Mouse (Mus musculus): ENCODE measurements around the gene Rhebl1. TPM values are rescaled to one million over a fixed set of nuclear protein-coding genes. Genes with fewer than 3 reads are reported as not detected.

The Rhebl1 gene
- polyA plus RNA-seq, 1 experiment: 19.2 TPM

- peak in 1 of 2 experiments; percentile 89 for DNase-seq (ENCODE audit: extremely low spot score in 1 of 2, low spot score in 1 of 2)
These were observed 17.0 kb downstream of the Rhebl1 start for GRCm38 (mm10) chr15:98877331-98877730.

DNA sequence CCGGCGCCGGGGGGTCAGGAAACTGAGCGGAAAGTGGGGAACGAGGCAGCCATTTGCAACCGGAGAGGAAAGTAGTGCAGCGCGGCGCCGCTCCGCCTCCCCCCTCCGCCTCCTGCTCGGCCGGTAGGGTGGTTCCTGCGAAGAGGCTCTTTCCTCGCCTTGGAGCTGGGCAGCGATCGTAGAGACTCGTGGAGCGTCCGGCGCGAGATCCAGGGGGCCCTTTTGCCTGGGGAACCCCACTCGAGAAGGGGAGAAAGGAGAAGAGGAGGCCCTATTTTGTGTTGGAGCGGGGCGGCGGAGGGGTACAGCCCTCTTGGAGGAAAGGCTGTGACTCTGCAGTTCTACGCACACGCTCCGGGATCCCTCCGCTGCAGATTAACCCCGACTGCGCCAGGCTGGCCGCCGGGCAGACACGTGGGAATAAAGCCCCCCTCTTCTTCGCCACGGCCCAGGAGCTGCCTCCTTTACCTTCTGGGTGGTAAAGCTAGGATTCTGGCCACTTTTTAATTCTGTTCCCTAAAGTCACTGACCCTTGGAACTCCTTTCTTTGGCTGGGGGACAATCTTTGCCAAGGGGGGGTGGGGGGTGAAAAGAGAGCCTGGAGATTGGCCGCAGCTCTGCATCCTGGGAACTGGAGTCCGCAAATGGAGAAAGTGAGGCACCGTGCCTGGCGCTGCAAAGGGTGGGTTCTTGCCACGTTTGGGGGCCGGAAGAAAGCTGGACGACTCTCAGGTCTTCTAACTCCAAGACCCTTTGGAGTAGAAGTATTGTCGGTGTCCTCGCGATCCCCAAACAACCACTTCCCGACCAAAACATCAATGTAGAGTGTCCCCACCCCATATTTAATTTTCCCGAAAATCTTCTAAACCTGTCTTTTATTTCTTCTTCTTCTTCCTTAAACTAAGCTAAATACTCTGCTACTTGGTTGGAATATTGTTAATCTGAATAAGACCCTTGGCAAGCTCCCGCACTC, 22.1 kb downstream of the Rhebl1 start:
- peak; percentile 86 to 94 for DNase-seq (ENCODE audit: extremely low spot score in 1 of 2, low spot score in 1 of 2)

- DNase-seq (ENCODE audit: extremely low spot score in 1 of 2, low spot score in 1 of 2): no peak
These were observed 23.0 kb downstream of the Rhebl1 start, which contains the start of gene Kmt2d for GRCm38 (mm10) chr15:98871070-98871915. TSS of gene Kmt2d (minus strand) at chr15:98871204.

GRCm38 (mm10) chr15:98870179-98871069, 23.9 kb downstream of the Rhebl1 start:
- no peak for DNase-seq (ENCODE audit: extremely low spot score in 1 of 2, low spot score in 1 of 2)

DNA sequence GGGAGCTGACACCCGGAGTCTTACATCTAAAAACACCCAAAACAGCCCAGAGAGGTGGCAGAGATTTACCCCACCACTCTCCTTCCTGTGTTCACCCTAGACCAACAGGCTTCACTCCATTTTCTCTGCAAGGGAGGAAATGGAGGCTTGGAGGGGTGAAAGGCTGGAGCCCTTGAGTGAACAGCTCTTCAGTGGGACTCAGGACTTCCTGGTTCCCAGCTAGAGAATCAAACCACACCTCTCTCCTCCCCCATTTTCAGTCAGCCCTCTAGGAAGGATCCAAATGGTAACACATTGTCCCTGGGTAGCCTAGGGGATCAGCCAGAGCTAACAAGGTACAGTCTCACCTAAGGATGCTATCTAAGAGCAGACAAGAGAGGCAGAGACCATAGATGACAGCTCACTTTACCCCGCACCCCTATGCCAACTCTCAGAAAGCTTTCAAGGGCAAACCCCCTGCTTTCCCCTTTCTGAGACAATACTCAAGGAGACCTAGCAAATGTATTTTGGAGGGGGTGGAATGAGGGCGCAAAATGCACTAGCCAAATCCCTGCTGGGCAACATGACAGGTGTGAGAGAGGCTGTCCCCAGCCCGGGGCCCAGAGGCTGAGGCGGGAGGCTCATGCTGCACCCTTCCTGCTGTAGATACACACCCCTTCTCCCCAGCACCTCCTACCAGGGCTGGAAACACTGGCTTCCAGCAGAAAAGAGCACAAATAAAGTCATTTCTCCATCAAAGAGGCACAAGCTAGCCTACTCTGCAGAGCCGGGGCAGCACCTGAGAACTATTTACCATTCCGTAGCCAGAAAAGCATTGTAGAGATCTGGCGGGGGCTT, 24.8 kb downstream of the Rhebl1 start:
- no peak for DNase-seq (ENCODE audit: extremely low spot score in 1 of 2, low spot score in 1 of 2)

DNA sequence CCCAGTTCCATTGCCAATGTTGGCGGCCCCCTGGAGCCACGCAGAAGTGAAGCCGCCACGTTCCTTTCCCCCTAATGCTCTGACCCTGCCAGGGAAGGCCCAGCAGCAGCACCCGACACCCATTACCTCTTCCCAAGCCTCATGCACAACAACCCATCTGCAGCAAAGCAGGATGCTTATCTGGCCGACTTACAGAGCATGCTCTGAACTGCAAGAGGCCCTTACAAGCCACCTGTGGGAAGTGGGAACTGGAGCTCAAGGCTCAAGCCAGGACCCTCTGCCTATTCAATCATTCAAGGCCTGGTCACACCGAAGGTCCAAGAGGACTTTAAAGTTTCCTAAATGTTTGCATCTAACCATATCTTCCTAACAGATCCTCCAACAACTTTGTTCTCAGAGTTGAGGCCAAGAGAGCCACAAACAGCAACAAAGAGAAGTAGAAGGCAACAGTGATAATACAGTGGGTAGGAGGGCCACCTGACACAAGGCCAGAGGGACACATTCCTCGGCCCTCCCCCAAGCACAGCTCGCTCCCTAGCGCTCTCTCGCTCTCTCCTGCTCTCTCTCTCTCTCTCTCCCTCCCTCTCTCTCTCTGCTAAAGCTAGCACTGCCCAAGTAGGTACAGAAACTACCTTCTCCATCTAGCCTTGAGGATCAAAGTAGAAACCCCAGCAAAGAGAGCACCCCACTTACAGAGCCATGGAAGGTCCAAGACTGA, 25.8 kb downstream of the Rhebl1 start:
- DNase-seq (ENCODE audit: extremely low spot score in 1 of 2, low spot score in 1 of 2): no peak

- peak; percentile 55 to 76 for DNase-seq (ENCODE audit: extremely low spot score in 1 of 2, low spot score in 1 of 2)
These were observed 27.0 kb downstream of the Rhebl1 start for GRCm38 (mm10) chr15:98867321-98867720.

- no peak for DNase-seq (ENCODE audit: extremely low spot score in 1 of 2, low spot score in 1 of 2)
These were observed 27.8 kb downstream of the Rhebl1 start for GRCm38 (mm10) chr15:98866501-98866900.

GRCm38 (mm10) chr15:98865771-98866170, 28.6 kb downstream of the Rhebl1 start:
- no peak for DNase-seq (ENCODE audit: extremely low spot score in 1 of 2, low spot score in 1 of 2)

DNA sequence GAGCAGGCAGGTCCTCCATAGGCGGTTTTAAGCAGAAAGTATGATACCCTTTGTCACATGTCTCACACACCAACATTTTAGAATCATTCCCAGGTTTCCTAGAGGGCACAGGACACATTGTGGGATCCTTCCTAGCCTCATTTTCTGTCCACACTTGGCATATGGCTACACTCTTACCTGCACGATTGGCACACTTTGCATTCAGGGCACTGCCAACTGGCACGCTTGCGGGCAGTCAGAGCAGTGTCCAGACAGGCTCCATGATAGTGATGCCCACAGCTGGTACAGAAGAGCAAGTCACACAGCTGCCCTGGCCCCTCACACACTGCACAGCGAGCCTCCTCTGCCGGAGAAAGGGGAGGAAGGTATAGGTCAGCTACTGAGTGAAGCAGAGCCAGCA, 29.4 kb downstream of the Rhebl1 start:
- DNase-seq (ENCODE audit: extremely low spot score in 1 of 2, low spot score in 1 of 2): no peak

GRCm38 (mm10) chr15:98863451-98863958, 30.8 kb downstream of the Rhebl1 start:
- no peak for DNase-seq (ENCODE audit: extremely low spot score in 1 of 2, low spot score in 1 of 2)

GRCm38 (mm10) chr15:98861701-98862410, 32.5 kb downstream of the Rhebl1 start:
- no peak for DNase-seq (ENCODE audit: extremely low spot score in 1 of 2, low spot score in 1 of 2)

GRCm38 (mm10) chr15:98860921-98861320, 33.4 kb downstream of the Rhebl1 start:
- DNase-seq (ENCODE audit: extremely low spot score in 1 of 2, low spot score in 1 of 2): no peak

- DNase-seq (ENCODE audit: extremely low spot score in 1 of 2, low spot score in 1 of 2): no peak
These were observed 34.9 kb downstream of the Rhebl1 start for GRCm38 (mm10) chr15:98859319-98860043.

DNA sequence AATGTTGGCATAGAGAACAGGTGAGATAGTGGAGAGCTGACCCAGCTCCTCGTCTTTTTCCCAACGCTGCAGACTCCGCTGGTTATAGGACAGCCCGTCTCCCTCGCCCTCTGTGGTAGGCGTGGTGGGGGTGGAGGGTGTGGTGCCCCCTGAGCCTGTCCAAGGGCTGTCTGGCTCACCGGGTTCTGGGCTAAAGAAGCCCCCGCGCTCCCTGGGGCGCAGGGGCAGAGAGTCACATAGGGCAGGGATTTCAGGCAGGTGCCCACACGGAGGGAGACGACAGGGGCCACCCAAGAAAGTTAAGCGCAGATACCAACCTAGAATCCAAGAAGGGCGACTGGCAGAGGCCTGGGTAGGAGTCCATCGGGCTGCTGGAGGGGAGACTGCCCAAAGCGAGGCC, 40.1 kb downstream of the Rhebl1 start:
- no peak for DNase-seq (ENCODE audit: extremely low spot score in 1 of 2, low spot score in 1 of 2)

DNA sequence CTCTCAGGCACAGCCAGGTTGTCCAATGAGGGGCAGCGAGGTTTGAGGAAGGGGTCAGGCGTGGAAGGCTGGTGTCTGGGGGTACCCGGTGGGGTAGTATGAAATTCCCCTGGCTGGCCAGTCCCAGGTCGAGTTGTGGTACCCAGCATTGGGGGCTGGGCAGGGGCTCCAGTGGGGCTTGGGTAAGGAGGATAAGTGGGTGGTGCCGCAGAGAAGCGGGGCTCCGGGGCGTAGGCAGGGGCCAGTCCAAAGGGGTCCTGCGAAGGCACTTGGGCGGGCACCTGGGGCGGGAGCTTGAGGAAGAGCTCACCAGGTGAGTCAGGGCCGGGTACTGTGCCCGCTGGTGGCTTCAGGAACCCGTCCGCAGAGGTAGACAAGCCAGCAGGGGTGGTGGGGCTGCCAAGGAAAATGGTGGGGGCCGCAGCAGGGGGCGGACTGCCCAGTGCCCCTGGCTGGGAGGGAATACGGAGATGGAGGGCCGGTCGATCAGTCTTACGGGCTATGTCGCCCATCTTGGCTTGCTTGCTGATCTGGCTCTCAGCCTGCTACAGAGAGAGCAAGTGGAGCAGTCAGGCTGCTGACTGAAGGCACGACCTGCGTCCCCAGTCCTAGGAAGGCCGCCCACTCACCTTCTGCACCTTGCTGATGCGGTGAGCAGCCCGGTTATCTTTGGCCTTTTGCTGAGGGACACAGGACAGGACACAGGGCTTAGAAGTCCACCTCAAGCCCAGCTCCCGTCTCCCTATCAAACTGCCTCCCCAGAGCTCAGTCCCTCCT, 41.0 kb downstream of the Rhebl1 start:
- DNase-seq (ENCODE audit: extremely low spot score in 1 of 2, low spot score in 1 of 2): no peak

Data from frontal cortex, adult 2 months (tissue).